Mouse (Mus musculus) MEL (cell line): ENCODE results near the gene Omd. TPM values are rescaled to one million over a fixed set of nuclear protein-coding genes. Genes with fewer than 3 reads are reported as not detected.

Experiments used
- DNase-seq: peaks from one replicate; pipeline ENCODE4 v3.0.0; 2011; ENCODE audit warnings: low read depth, low spot score
- H3K27ac ChIP-seq: 2 replicates; pipeline ENCODE4 v1.5.1; 2012; ENCODE audit warnings: low read depth, mild to moderate bottlenecking, control low read depth, low read length, moderate library complexity; ENCODE audit not compliant: control insufficient read depth
- H3K27me3 ChIP-seq, 2 experiments: fragments of 150-350 bp in 1 of 2; sonication (generic) in 1 of 2; 2 replicates each; pipeline ENCODE4 v1.6.1; 2012; ENCODE audit warnings: low read length in 2 of 2, mild to moderate bottlenecking in 2 of 2, improper control_type of control experiment in 1 of 2, moderate library complexity in 1 of 2; ENCODE audit not compliant: insufficient read depth in 2 of 2, control insufficient read depth in 1 of 2
- H3K36me3 ChIP-seq, 2 experiments: 2 replicates each; pipeline ENCODE4 v1.6.1; 2012 to 2014; ENCODE audit warnings: low read length in 2 of 2, improper control_type of control experiment in 1 of 2, inconsistent platforms in 1 of 2, mild to moderate bottlenecking in 1 of 2; ENCODE audit not compliant: insufficient read depth in 2 of 2, control insufficient read depth in 1 of 2
- H3K4me1 ChIP-seq, 2 experiments: fragments of 150-350 bp in 1 of 2; sonication (generic) in 1 of 2; 2 replicates each; pipeline ENCODE4 v1.6.1; 2012; ENCODE audit warnings: low read length in 2 of 2, improper control_type of control experiment in 1 of 2, mild to moderate bottlenecking in 1 of 2; ENCODE audit not compliant: insufficient read depth in 2 of 2, control insufficient read depth in 1 of 2
- H3K4me3 ChIP-seq, 2 experiments: fragments of 150-350 bp in 1 of 2; sonication (generic) in 1 of 2; 2 replicates each; pipeline ENCODE4 v1.5.1; 2012; ENCODE audit warnings: low read depth in 2 of 2, low read length in 2 of 2, mild to moderate bottlenecking in 2 of 2, moderate library complexity in 2 of 2, control low read depth in 1 of 2, improper control_type of control experiment in 1 of 2; ENCODE audit not compliant: control insufficient read depth in 1 of 2, insufficient read depth in 1 of 2
- H3K79me2 ChIP-seq: 2 replicates; pipeline ENCODE4 v1.6.1; 2012; ENCODE audit warnings: mild to moderate bottlenecking, low read length, moderate library complexity; ENCODE audit not compliant: control insufficient read depth, poor library complexity, insufficient read depth
- H3K9ac ChIP-seq: 2 replicates; pipeline ENCODE4 v1.6.1; 2012; ENCODE audit warnings: low read depth, mild to moderate bottlenecking, control low read depth, low read length, moderate library complexity; ENCODE audit not compliant: control insufficient read depth, poor library complexity, severe bottlenecking
- H3K9me3 ChIP-seq: fragments of 150-350 bp; sonication (generic); replicated peaks from 2 replicates; pipeline ENCODE4 v1.6.1; 2012; ENCODE audit warnings: mild to moderate bottlenecking, low read length, improper control_type of control experiment, moderate library complexity; ENCODE audit not compliant: insufficient read depth
- CHD2 ChIP-seq: IDR thresholded peaks from 2 replicates; pipeline ENCODE4 v1.6.1; 2011; ENCODE audit warnings: low read length, improper control_type of control experiment
- ELF1 ChIP-seq: IDR thresholded peaks from 2 replicates; pipeline ENCODE4 v1.6.1; 2014; ENCODE audit warnings: low read depth, mild to moderate bottlenecking, inconsistent platforms, low read length, improper control_type of control experiment, moderate library complexity
- EP300 ChIP-seq, 2 experiments: IDR thresholded peaks; 2 replicates each; pipeline ENCODE4 v1.6.1; 2011; ENCODE audit warnings: improper control_type of control experiment in 2 of 2, low read length in 2 of 2, low read depth in 1 of 2, mild to moderate bottlenecking in 1 of 2
- ETS1 ChIP-seq: IDR thresholded peaks from 2 replicates; pipeline ENCODE4 v1.6.1; 2012; ENCODE audit warnings: low read depth, mild to moderate bottlenecking, inconsistent platforms, low read length, improper control_type of control experiment, moderate library complexity
- MEF2A ChIP-seq: IDR thresholded peaks from 2 replicates; pipeline ENCODE4 v1.6.1; 2014; ENCODE audit warnings: low read depth, mild to moderate bottlenecking, inconsistent platforms, low read length, improper control_type of control experiment; ENCODE audit not compliant: poor library complexity, insufficient replicate concordance, severe bottlenecking; ENCODE audit errors: extremely low read depth
- MXI1 ChIP-seq: IDR thresholded peaks from 2 replicates; pipeline ENCODE4 v1.6.1; 2011; ENCODE audit warnings: mild to moderate bottlenecking, low read depth, low read length, improper control_type of control experiment
- NELFE ChIP-seq: IDR thresholded peaks from 2 replicates; pipeline ENCODE4 v1.6.1; 2011; ENCODE audit warnings: low read depth, low read length, improper control_type of control experiment
- NRF1 ChIP-seq: IDR thresholded peaks from 2 replicates; pipeline ENCODE4 v1.6.1; 2014; ENCODE audit warnings: low read depth, mild to moderate bottlenecking, inconsistent platforms, low read length, improper control_type of control experiment, moderate library complexity; ENCODE audit not compliant: poor library complexity, insufficient read depth, severe bottlenecking
- POLR2A ChIP-seq, 2 experiments: IDR thresholded peaks; 2 replicates each; pipeline ENCODE4 v1.6.1; 2011 to 2012; ENCODE audit warnings: low read length in 2 of 2, mild to moderate bottlenecking in 2 of 2, control low read depth in 1 of 2, improper control_type of control experiment in 1 of 2, low read depth in 1 of 2, moderate library complexity in 1 of 2; ENCODE audit not compliant: control insufficient read depth in 1 of 2, insufficient read depth in 1 of 2, poor library complexity in 1 of 2
- POLR2AphosphoS2 ChIP-seq: IDR thresholded peaks from 2 replicates; pipeline ENCODE4 v1.6.1; 2011; ENCODE audit warnings: low read length, improper control_type of control experiment
- RCOR1 ChIP-seq: IDR thresholded peaks from 2 replicates; pipeline ENCODE4 v1.6.1; 2012; ENCODE audit warnings: low read depth, mild to moderate bottlenecking, inconsistent platforms, low read length, improper control_type of control experiment
- TAL1 ChIP-seq: IDR thresholded peaks from 2 replicates; pipeline ENCODE4 v1.6.1; 2012; ENCODE audit warnings: mild to moderate bottlenecking, inconsistent platforms, low read length, moderate library complexity, mixed read lengths
- TBP ChIP-seq: IDR thresholded peaks from 2 replicates; pipeline ENCODE4 v1.8.0; 2011; ENCODE audit warnings: low read depth, low read length, improper control_type of control experiment
- TCF12 ChIP-seq: IDR thresholded peaks from 2 replicates; pipeline ENCODE4 v1.6.1; 2014; ENCODE audit warnings: low read depth, mild to moderate bottlenecking, inconsistent platforms, low read length, improper control_type of control experiment, moderate library complexity
- UBTF ChIP-seq: IDR thresholded peaks from 2 replicates; pipeline ENCODE4 v1.6.1; 2012; ENCODE audit warnings: low read depth, mild to moderate bottlenecking, inconsistent platforms, low read length, improper control_type of control experiment, moderate library complexity, borderline replicate concordance; ENCODE audit not compliant: insufficient read depth
- ZC3H11A ChIP-seq: IDR thresholded peaks from 2 replicates; pipeline ENCODE4 v1.6.1; 2012; ENCODE audit warnings: low read depth, mild to moderate bottlenecking, inconsistent platforms, low read length, improper control_type of control experiment
- ZKSCAN1 ChIP-seq: IDR thresholded peaks from 2 replicates; pipeline ENCODE4 v1.6.1; 2012; ENCODE audit warnings: low read depth, mild to moderate bottlenecking, inconsistent platforms, low read length, improper control_type of control experiment, moderate library complexity
- ZMIZ1 ChIP-seq: IDR thresholded peaks from 2 replicates; pipeline ENCODE4 v1.6.1; 2012; ENCODE audit warnings: low read depth, mild to moderate bottlenecking, inconsistent platforms, low read length, improper control_type of control experiment, moderate library complexity
- ZNF384 ChIP-seq: IDR thresholded peaks from 2 replicates; pipeline ENCODE4 v1.6.1; 2012; ENCODE audit warnings: low read depth, mild to moderate bottlenecking, inconsistent platforms, low read length, improper control_type of control experiment
- polyA plus RNA-seq, 2 experiments: library from polyadenylated mRNA; stranded (reverse) in 1 of 2; unstranded in 1 of 2; fragments of >175 nt in 1 of 2; fragments of >200 nt in 1 of 2; gene quantifications; 2 replicates each; pipeline versions ENCODE4 v1.2.1 to v1.2.4; 2012; ENCODE audit warnings: low replicate concordance in 2 of 2, low read depth in 1 of 2; ENCODE audit not compliant: insufficient read length in 2 of 2, insufficient read depth in 1 of 2, missing spikeins in 1 of 2
- total RNA-seq: library from RNA; depleted of rRNA; stranded (reverse); fragments of 300-350 nt; gene quantifications from 2 replicates; pipeline ENCODE4 v1.2.3, GENCODE M21; 2012

The Omd gene
- total and polyA plus RNA-seq, 3 experiments = 0.04 to 4.1 TPM; not detected in 1

DNA sequence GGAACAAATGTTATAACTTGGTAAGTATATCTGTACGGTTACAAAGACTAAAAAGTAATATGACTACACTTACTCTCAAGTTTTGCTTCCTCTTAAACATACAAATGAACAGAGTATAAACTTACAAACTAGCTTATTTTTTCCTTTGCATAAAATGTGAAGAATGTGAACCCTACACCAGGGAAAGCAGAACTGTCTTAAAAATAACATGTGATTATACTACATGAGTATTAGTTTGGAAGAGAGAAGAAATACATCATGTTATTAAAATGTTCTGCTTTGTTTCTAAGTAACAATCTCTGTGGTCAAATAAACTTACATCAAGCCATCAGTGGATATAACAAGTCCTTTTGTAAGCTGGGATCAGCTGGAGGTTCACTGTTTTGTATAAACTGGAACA, 43.6 kb upstream of the Omd start:
- H3K27me3 ChIP-seq = no peaks in the 10 kb centered on the region
- DNase-seq = no peak
- TF ChIP-seq POLR2AphosphoS2 = no peak
- TF ChIP-seq NRF1 = no peak
- no peak for TF ChIP-seq POLR2A (IDR thresholded peaks at IDR 0.05; ENCODE audit: control insufficient read depth in 1 of 2, insufficient read depth in 1 of 2, low read depth in 1 of 2, low read length in 2 of 2, poor library complexity in 1 of 2)
- no peak for TF ChIP-seq RCOR1
- TF ChIP-seq ELF1 = no peak
- TF ChIP-seq ZKSCAN1 = no peak
- no peak for TF ChIP-seq NELFE
- no peak for TF ChIP-seq UBTF
- TF ChIP-seq ETS1 = no peak
- no peak for TF ChIP-seq TAL1
- TF ChIP-seq TBP = no peak
- TF ChIP-seq TCF12 = no peak
- TF ChIP-seq, all 39 proteins: peak for 0

DNA sequence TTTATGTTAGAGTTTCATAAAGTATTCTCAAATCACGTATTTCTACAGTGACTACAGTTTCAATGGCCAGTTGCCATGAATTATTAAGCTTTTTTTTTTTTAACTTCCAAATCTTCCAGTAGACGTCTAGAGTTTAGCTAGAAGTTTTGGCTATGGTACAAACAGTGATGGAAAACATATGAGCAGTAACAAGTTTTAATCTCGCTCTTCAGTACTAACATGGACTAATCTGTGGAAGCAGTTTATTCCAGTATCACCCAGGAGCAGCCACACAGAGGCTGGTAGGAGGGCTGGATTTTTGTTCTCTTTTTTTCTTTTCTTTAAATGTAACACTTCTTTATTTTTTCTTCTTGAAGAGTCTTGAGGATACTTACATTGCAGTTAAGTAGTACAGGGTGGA, 38.0 kb upstream of the Omd start, which contains the start of gene Aspn:
TSS of gene Aspn (plus strand) at position 165 of the 400 bp plus-strand sequence.
- no peaks in the 10 kb centered on the region for H3K27me3 ChIP-seq
- no peak within 1 kb of the TSS for H3K27ac ChIP-seq
- TF ChIP-seq ZNF384 (no peak), EP300 (IDR thresholded peaks at IDR 0.05; ENCODE audit: low read depth in 1 of 2, low read length in 2 of 2) (no peak), POLR2A (IDR thresholded peaks at IDR 0.05; ENCODE audit: control insufficient read depth in 1 of 2, insufficient read depth in 1 of 2, low read depth in 1 of 2, low read length in 2 of 2, poor library complexity in 1 of 2) (no peak), ETS1 (no peak), MEF2A (no peak), CHD2 (no peak), MXI1 (no peak), ZMIZ1 (no peak), NRF1 (no peak), ZC3H11A (no peak)
- no peaks in the 10 kb centered on the region for H3K79me2 ChIP-seq
- no peak for DNase-seq
- H3K9ac ChIP-seq = no peak within 1 kb of the TSS
- no peaks in the 10 kb centered on the region for H3K36me3 ChIP-seq
- H3K4me3 ChIP-seq = no peak within 1 kb of the TSS
- no peaks in the 10 kb centered on the region for H3K4me1 ChIP-seq
- no peaks in the 10 kb centered on the region for H3K9me3 ChIP-seq

More for the DNA sequence above, 43.6 kb upstream of the Omd start:
- Histone ChIP-seq H3K9me3 (no peaks in the 10 kb centered on the region), H3K4me1 (no peaks in the 10 kb centered on the region), H3K79me2 (no peaks in the 10 kb centered on the region), H3K4me3 (no peak overlapping the region), H3K27ac (no peak overlapping the region), H3K9ac (no peak overlapping the region), H3K36me3 (no peaks in the 10 kb centered on the region)
